Mouse (Mus musculus) retina, postnatal 7 days (tissue): ENCODE results near the gene Ap2a2.
"Not testable (repeated sequence)": the region's sequence is repeated elsewhere in the genome, so short reads cannot be mapped to it uniquely, and the experiment has no call there.

ENCODE experiments used
- DNase-seq: peaks from one replicate; pipeline ENCODE4 v3.0.0-alpha.2; 2012; ENCODE audit warnings: low read depth, low spot score

Ap2a2 gene

GRCm38 (mm10) chr7:141596971-141597370, 35.0 kb downstream of the Ap2a2 start:
- DNase-seq = peak; percentile 50

GRCm38 (mm10) chr7:141597563-141597962, 35.6 kb downstream of the Ap2a2 start:
- DNase-seq = no peak

GRCm38 (mm10) chr7:141607717-141608116, 45.7 kb downstream of the Ap2a2 start:
- DNase-seq = no peak

GRCm38 (mm10) chr7:141609719-141610514, 47.9 kb downstream of the Ap2a2 start:
- no peak for DNase-seq

GRCm38 (mm10) chr7:141611711-141612370, 49.9 kb downstream of the Ap2a2 start:
- DNase-seq = no peak

- DNase-seq = no peak
Observed at GRCm38 (mm10) chr7:141612371-141612760, 50.4 kb downstream of the Ap2a2 start.

GRCm38 (mm10) chr7:141612791-141613190, 50.8 kb downstream of the Ap2a2 start:
- DNase-seq = no peak

- no peak for DNase-seq
Observed at GRCm38 (mm10) chr7:141614329-141614832, 52.4 kb downstream of the Ap2a2 start.

- no peak for DNase-seq
Observed at GRCm38 (mm10) chr7:141624214-141624613, 62.2 kb downstream of the Ap2a2 start.

GRCm38 (mm10) chr7:141625120-141625810, 63.3 kb downstream of the Ap2a2 start:
- no peak for DNase-seq

- DNase-seq = no peak
Observed at GRCm38 (mm10) chr7:141628018-141628417, 66.0 kb downstream of the Ap2a2 start.

GRCm38 (mm10) chr7:141629241-141629640, 67.3 kb downstream of the Ap2a2 start:
- DNase-seq = no peak

- not testable (repeated sequence) for DNase-seq
Observed at GRCm38 (mm10) chr7:141638077-141638476, 76.1 kb downstream of the Ap2a2 start.

GRCm38 (mm10) chr7:141638513-141639334, 76.8 kb downstream of the Ap2a2 start:
- not testable (repeated sequence) for DNase-seq

- DNase-seq = not testable (repeated sequence)
Observed at GRCm38 (mm10) chr7:141639335-141639890, 77.4 kb downstream of the Ap2a2 start.

- no peak for DNase-seq
Observed at GRCm38 (mm10) chr7:141642375-141642774, 80.4 kb downstream of the Ap2a2 start.

GRCm38 (mm10) chr7:141643160-141643559, 81.2 kb downstream of the Ap2a2 start:
- DNase-seq = no peak

GRCm38 (mm10) chr7:141647083-141647482, 85.1 kb downstream of the Ap2a2 start:
- DNase-seq = no peak

GRCm38 (mm10) chr7:141647815-141648214, 85.8 kb downstream of the Ap2a2 start:
- no peak for DNase-seq

- DNase-seq = no peak
Observed at GRCm38 (mm10) chr7:141652191-141652590, 90.2 kb downstream of the Ap2a2 start.

- DNase-seq = no peak
Observed at GRCm38 (mm10) chr7:141660346-141660745, 98.4 kb downstream of the Ap2a2 start.
